Mouse (Mus musculus) CH12.LX (cell line): ENCODE data around the gene Dcaf10.

ENCODE experiments used
- CTCF ChIP-seq, 2 experiments: IDR thresholded peaks in 1 of 2; conservative IDR thresholded peaks in 1 of 2; 2 replicates each; pipeline ENCODE4 v1.5.1; 2011 to 2012; ENCODE audit warnings: low read depth in 2 of 2, low read length in 2 of 2, improper control_type of control experiment in 1 of 2, inconsistent platforms in 1 of 2, mild to moderate bottlenecking in 1 of 2, moderate library complexity in 1 of 2
- ELF1 ChIP-seq: IDR thresholded peaks from 2 replicates; pipeline ENCODE4 v1.6.1; 2014; ENCODE audit warnings: low read depth, mild to moderate bottlenecking, inconsistent platforms, low read length, improper control_type of control experiment
- ETS1 ChIP-seq: conservative IDR thresholded peaks from 2 replicates; pipeline ENCODE4 v1.6.1; 2012; ENCODE audit warnings: low read depth, mild to moderate bottlenecking, inconsistent platforms, low read length, improper control_type of control experiment, moderate library complexity
- HCFC1 ChIP-seq: IDR thresholded peaks from 2 replicates; pipeline ENCODE4 v1.6.1; 2012; ENCODE audit warnings: low read depth, mild to moderate bottlenecking, inconsistent platforms, low read length, improper control_type of control experiment
- MXI1 ChIP-seq: IDR thresholded peaks from 2 replicates; pipeline ENCODE4 v1.6.1; 2011; ENCODE audit warnings: mild to moderate bottlenecking, low read depth, low read length, improper control_type of control experiment
- POLR2A ChIP-seq: IDR thresholded peaks from 2 replicates; pipeline ENCODE4 v1.6.1; 2011; ENCODE audit warnings: low read depth, mild to moderate bottlenecking, improper control_type of control experiment, low read length
- SIN3A ChIP-seq: IDR thresholded peaks from 2 replicates; pipeline ENCODE4 v1.6.1; 2012; ENCODE audit warnings: low read length, improper control_type of control experiment, inconsistent platforms
- SMC3 ChIP-seq: IDR thresholded peaks from 2 replicates; pipeline ENCODE4 v1.6.1; 2011; ENCODE audit warnings: low read depth, low read length, improper control_type of control experiment
- ZC3H11A ChIP-seq: IDR thresholded peaks from 2 replicates; pipeline ENCODE4 v1.6.1; 2012; ENCODE audit warnings: low read depth, mild to moderate bottlenecking, inconsistent platforms, low read length, improper control_type of control experiment
- ZKSCAN1 ChIP-seq: IDR thresholded peaks from 2 replicates; pipeline ENCODE4 v1.6.1; 2012; ENCODE audit warnings: low read depth, inconsistent platforms, low read length, improper control_type of control experiment, borderline replicate concordance

- no peak for TF ChIP-seq HCFC1
- no peak for TF ChIP-seq CTCF (conservative IDR thresholded peaks at IDR 0.05 in 1 of 2, IDR thresholded peaks at IDR 0.05 in 1 of 2; ENCODE audit: low read depth in 2 of 2, low read length in 2 of 2)
- TF ChIP-seq MXI1: no peak
- no peak for TF ChIP-seq ZC3H11A
- TF ChIP-seq ELF1: no peak
- no peak for TF ChIP-seq POLR2A
- TF ChIP-seq SMC3: no peak
- TF ChIP-seq SIN3A: no peak
- no peak for TF ChIP-seq ZKSCAN1
- no peak for TF ChIP-seq ETS1
These were observed 64.5 kb downstream of the Dcaf10 start for GRCm38 (mm10) chr4:45406397-45406796.
